Mouse (Mus musculus) midbrain, embryonic 16.5 days (tissue): ENCODE data around the gene Ccnl2. TPM values are rescaled to one million over a fixed set of nuclear protein-coding genes. Genes with fewer than 3 reads are reported as not detected.
A peak's percentile ranks its signal among the peaks of the same experiment; 100 is the strongest.

ENCODE experiments used
- ATAC-seq: fragments of 200-750 bp; cut with Nextera tagmentation; 2 replicates; pipeline ENCODE4 v1.8.0; 2017; ENCODE audit warnings: moderate TSS enrichment
- H3K27ac ChIP-seq: fragments of 300-500 bp; sonication (generic); 2 replicates; pipeline ENCODE4 v1.5.1; 2014; ENCODE audit warnings: mild to moderate bottlenecking, low read length, mixed read lengths
- H3K27me3 ChIP-seq: fragments of 300-500 bp; sonication (generic); 2 replicates; pipeline ENCODE4 v1.6.1; 2014; ENCODE audit warnings: low read depth, low read length, mixed read lengths; ENCODE audit not compliant: control insufficient read depth, insufficient read depth
- H3K36me3 ChIP-seq: fragments of 300-500 bp; sonication (generic); 2 replicates; pipeline ENCODE4 v1.6.1; 2014; ENCODE audit warnings: mild to moderate bottlenecking, low read length, moderate library complexity, mixed read lengths; ENCODE audit not compliant: control insufficient read depth, insufficient read depth
- H3K4me1 ChIP-seq: fragments of 300-500 bp; sonication (generic); 2 replicates; pipeline ENCODE4 v1.6.1; 2014; ENCODE audit warnings: mild to moderate bottlenecking, low read length, mixed read lengths; ENCODE audit not compliant: control insufficient read depth, insufficient read depth
- H3K4me2 ChIP-seq: fragments of 300-500 bp; sonication (generic); 2 replicates; pipeline ENCODE4 v1.6.1; 2014; ENCODE audit warnings: mild to moderate bottlenecking, low read length, mixed read lengths
- H3K4me3 ChIP-seq: fragments of 300-500 bp; sonication (generic); 2 replicates; pipeline ENCODE4 v1.5.1; 2014; ENCODE audit warnings: low read depth, mild to moderate bottlenecking, low read length, moderate library complexity, mixed read lengths
- H3K9ac ChIP-seq: fragments of 300-500 bp; sonication (generic); 2 replicates; pipeline ENCODE4 v1.6.1; 2014; ENCODE audit warnings: low read depth, low read length, mixed read lengths
- H3K9me3 ChIP-seq: fragments of 300-500 bp; sonication (generic); replicated peaks from 2 replicates; pipeline ENCODE4 v1.6.1; 2014; ENCODE audit warnings: mild to moderate bottlenecking, low read length, mixed read lengths; ENCODE audit not compliant: control insufficient read depth, poor library complexity, severe bottlenecking
- WGBS: fragments of 180-500 bp; shearing (Covaris S2); extraction: QIAGEN DNeasy Blood & Tissue Kit; methylation state at CpG from one replicate; pipeline ENCODE4 v1.1.7; 2014; 5-methylcytosine and 5-hydroxymethylcytosine counted together
- polyA plus RNA-seq: library from polyadenylated mRNA; unstranded; fragments of >200 nt; fragmentation: Nextera tagmentation; extraction: Ambion mirVana; gene quantifications from 2 replicates; pipeline ENCODE4 v1.2.1, GENCODE M21; 2015

Gene Ccnl2
- polyA plus RNA-seq, 1 experiment from 2014 or later, result 148 TPM

DNA sequence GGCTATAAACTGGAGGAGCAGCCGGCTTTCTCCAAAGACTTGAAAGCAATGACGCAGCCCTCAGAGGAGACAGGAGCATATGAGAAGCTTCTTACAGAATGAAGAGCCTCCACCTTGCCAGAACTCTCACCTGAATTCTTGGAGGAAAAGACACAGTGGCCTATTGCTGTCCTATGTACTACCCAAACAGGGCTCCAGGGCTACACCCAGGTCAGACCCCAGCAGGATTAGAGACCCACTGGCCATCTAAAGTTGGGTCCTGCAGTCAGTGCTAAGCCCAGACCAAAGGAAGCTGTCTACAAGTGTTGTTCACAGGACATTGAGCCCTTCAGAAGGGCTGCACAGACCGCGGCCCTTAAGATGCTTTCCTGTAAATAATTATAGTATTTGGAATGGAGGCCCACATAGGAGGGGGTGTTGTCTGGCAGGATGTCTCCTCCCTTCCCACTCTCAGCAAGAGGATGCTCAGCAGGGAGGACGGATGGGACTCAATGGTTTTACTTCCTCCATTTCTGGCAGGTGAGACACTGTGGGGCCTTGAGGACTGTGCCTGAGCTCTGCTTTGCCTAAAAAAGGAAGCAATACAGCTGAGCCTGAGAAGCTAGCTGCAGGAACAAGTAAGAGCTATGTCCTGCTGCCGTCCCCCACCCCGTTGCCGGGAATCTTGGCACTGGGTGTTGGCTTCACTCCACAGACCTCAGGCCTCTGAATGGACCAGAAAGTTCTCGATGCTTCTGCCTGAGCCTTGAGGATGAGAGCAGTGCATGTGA is 37.1 kb upstream of the Ccnl2 start:
- WGBS, result 56% methylated on average over 9 of the region's 9 CpGs
- Histone ChIP-seq H3K9ac (peak overlapping the region; percentile 66), H3K4me1 (peaks cover 15% of the 10 kb centered on the region), H3K4me3 (peak overlapping the region; percentile 46), H3K36me3 (no peaks in the 10 kb centered on the region), H3K4me2 (peak overlapping the region; percentile 80), H3K27me3 (peaks cover 4% of the 10 kb centered on the region), H3K9me3 (no peaks in the 10 kb centered on the region), H3K27ac (peak overlapping the region; percentile 77)
- ATAC-seq, result peak; percentile 6

DNA sequence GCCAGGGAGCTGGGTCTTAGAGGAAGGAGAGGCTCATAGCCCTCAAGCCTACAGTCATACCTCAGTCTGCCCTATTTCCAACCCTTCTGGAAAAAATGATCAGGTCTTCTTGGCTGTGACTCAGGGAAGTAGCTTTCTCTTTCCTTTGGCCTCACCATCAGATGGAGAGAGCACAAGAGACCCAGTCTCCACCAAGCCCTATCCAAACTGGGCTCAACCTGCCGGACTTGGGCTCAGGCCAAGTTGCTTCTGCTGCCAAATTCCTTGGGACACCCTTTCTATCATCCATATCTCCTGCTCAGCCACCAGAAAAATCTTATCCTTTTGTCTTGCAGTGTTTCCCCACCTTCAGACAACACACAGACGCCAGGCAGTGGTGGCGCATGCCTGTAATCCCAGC is 36.4 kb upstream of the Ccnl2 start:
- no peak for ATAC-seq
- Histone ChIP-seq H3K27me3 (peaks cover 4% of the 10 kb centered on the region), H3K4me3 (no peak overlapping the region), H3K4me2 (no peak overlapping the region), H3K9me3 (no peaks in the 10 kb centered on the region), H3K27ac (peak overlapping the region; percentile 23), H3K9ac (no peak overlapping the region), H3K4me1 (peaks cover 11% of the 10 kb centered on the region), H3K36me3 (no peaks in the 10 kb centered on the region)
- WGBS, result 79% methylated on average over 3 of the region's 3 CpGs

DNA sequence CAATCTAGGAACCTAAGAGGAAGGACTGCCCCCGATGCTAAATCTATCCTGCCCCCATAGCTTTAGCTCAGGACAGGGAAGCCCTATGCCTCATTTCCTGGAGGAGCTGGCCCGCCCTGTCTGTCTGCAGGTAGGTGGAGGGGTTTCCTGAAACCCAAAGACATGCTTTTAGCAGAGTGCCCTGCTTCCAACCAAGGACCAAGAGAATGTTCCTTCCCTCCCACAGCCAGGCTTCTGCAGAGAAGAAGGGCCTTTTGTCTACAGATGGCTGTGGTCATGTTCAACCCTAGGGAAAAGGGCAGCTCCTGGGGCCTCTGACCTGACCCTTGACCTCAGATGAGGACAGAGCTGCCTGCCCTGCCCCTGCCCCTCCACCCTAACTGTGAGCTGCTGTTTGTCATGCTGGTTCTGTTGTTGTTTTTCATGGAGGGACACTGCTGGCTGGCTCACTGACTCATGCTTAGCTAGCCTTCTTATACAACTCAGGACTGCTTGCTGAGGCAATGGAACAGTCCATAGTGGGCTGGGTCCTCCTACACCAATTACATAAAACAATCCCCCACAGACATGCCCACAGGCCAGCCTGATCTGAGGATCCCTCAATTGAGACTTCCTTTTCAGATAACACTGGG is 35.5 kb upstream of the Ccnl2 start:
- WGBS, result 34% methylated on average over 2 of the region's 2 CpGs
- Histone ChIP-seq H3K4me1 (peaks cover 11% of the 10 kb centered on the region), H3K27me3 (peaks cover 4% of the 10 kb centered on the region), H3K36me3 (no peaks in the 10 kb centered on the region), H3K9me3 (no peaks in the 10 kb centered on the region), H3K4me3 (no peak overlapping the region), H3K27ac (no peak overlapping the region), H3K4me2 (no peak overlapping the region), H3K9ac (no peak overlapping the region)
- ATAC-seq, result no peak

DNA sequence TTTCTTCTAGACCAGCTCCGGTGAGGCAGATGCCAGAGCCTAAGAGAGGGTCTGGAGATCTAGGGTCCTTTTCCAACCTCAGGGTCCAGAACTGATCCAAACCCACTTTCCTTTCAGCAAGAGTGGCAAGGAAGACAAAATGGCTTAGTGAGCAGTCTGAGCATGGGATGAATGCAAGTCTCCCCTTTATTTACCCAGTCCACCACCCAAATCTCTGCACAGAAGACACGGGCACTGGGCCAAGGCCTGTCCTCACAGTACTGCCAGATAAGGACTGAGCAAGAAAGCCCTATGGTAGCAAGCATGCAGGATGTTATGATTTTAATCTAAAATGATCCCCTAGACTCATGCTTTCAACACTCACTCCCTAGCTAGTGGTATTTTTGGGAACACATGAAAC is 34.5 kb upstream of the Ccnl2 start:
- H3K4me3 ChIP-seq, result no peak overlapping the region
- peaks cover 4% of the 10 kb centered on the region for H3K27me3 ChIP-seq
- ATAC-seq, result no peak
- peaks cover 12% of the 10 kb centered on the region for H3K4me1 ChIP-seq
- H3K9ac ChIP-seq, result no peak overlapping the region
- H3K36me3 ChIP-seq, result no peaks in the 10 kb centered on the region
- WGBS, result 74% methylated on average over 2 of the region's 2 CpGs
- H3K4me2 ChIP-seq, result no peak overlapping the region
- H3K27ac ChIP-seq, result no peak overlapping the region
- H3K9me3 ChIP-seq, result no peaks in the 10 kb centered on the region

DNA sequence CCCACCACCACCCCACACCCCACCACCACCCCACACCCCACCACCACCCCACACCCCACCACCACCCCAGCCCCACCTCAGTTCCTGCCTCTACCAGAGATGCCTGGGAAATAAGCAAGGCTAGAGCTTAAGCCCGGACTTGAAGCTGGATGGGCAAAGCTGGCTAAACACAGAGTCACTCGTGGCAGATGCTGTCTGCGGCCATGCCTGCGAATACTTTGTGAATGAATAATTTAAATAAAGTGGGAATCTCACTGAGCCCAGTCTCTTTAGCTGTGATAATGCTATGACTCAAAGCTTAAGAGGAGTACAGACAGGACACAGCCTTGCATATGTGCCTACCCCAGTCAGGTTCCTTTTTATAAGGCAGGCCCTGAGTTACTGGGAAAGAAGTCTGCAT is 32.8 kb upstream of the Ccnl2 start:
- Histone ChIP-seq H3K4me1 (peaks cover 16% of the 10 kb centered on the region), H3K9me3 (no peaks in the 10 kb centered on the region), H3K4me2 (no peak overlapping the region), H3K9ac (no peak overlapping the region), H3K36me3 (no peaks in the 10 kb centered on the region), H3K4me3 (no peak overlapping the region), H3K27me3 (no peaks in the 10 kb centered on the region), H3K27ac (no peak overlapping the region)
- no peak for ATAC-seq
- 80% methylated on average over 4 of the region's 4 CpGs for WGBS

DNA sequence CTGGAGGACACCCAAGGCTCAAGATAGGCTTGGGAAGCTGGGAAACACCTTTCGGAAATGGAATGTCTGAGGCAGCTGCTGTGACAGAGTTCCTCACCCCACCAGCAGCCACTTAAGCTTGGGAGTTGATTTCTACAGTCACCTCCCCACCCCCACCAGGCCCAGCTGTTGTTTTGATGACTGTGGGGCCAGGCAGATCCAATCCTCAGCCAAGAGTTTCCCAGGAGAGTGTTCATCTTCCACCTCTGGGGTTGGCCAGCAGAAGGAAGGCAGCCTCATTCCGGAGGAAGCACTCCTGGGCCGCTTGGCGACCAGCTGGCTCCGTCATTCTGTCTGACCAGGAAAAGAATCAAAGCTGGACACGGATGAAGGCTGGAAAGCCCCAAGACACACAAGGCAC is 31.4 kb upstream of the Ccnl2 start:
- H3K27ac ChIP-seq, result no peak overlapping the region
- H3K27me3 ChIP-seq, result no peaks in the 10 kb centered on the region
- 38% methylated on average over 6 of the region's 6 CpGs for WGBS
- no peak overlapping the region for H3K4me3 ChIP-seq
- H3K4me2 ChIP-seq, result no peak overlapping the region
- no peak overlapping the region for H3K9ac ChIP-seq
- peaks cover 19% of the 10 kb centered on the region for H3K4me1 ChIP-seq
- ATAC-seq, result no peak
- H3K36me3 ChIP-seq, result no peaks in the 10 kb centered on the region
- H3K9me3 ChIP-seq, result no peaks in the 10 kb centered on the region

DNA sequence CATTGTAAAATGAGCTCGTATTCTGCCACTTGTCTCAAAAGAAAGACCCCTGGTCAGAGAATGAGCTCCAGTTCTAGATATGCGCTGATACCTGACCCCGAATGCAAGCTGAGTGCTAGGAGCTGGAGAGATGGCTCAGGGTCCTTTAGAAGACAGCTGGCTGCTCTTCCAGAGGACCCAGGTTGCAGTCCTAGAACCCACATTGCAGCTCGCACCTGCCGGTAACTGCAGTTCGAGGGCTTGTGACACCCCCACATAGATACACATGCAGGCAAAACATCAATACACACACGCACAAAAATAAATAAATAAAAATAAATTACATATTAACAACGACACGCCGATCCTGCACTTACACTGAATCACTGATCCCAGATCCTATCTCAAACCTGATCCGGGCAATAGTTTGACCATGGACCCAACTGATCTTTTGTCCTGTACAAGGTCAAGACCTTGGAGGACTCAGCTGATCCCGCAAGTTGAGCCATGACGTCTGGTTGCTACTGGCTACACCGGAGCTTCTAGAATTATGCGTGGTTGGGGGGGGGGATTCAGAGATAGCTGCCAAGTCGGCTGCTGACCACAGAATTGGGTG is 28.7 kb upstream of the Ccnl2 start:
- ATAC-seq, result no peak
- peak overlapping the region; percentile 60 for H3K4me3 ChIP-seq

DNA sequence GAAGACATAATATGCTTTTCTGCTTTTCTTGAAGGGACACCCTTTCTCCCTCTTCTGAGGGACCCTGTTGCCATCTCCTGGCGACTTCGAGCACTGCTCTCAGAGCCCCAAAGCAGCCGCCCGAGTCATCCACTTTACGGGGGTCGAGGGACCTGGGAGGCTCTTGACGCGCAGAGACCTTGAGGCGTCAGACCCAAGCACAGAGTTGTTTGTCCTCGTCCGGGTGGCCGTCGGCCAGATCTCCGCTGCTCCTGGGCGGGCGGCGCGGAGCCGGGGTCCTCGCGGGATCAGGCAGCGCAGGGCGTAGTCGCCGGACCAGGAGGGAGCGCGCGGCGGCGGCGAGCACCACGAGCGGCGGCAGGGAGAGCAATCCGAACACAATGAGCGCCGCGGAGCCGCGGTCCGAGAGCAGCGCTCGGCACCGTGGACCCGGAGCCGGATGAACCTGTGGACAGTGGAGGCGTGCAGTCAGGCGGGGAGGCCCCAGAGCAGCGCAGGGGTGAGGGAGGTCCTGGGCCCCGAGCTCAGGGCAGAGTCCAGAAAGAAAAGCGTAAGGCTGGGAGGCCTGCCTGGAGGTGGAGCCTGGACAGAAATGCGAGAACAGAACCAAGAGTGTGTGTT is 28.1 kb upstream of the Ccnl2 start:
- Histone ChIP-seq H3K27ac (peak overlapping the region; percentile 89), H3K27me3 (no peaks in the 10 kb centered on the region), H3K4me2 (peak overlapping the region; percentile 75), H3K36me3 (no peaks in the 10 kb centered on the region), H3K9ac (peak overlapping the region; percentile 94), H3K4me1 (peaks cover 19% of the 10 kb centered on the region), H3K9me3 (no peaks in the 10 kb centered on the region), H3K4me3 (peak overlapping the region; percentile 60)
- ATAC-seq, result peak; percentile 92
- under 1% methylated on average over 51 of the region's 52 CpGs for WGBS

More for the DNA sequence above, 28.7 kb upstream of the Ccnl2 start:
- Histone ChIP-seq H3K4me1 (peaks cover 19% of the 10 kb centered on the region), H3K4me2 (peak overlapping the region; percentile 75), H3K27ac (peak overlapping the region; percentile 89), H3K9ac (peak overlapping the region; percentile 94), H3K36me3 (no peaks in the 10 kb centered on the region), H3K27me3 (no peaks in the 10 kb centered on the region), H3K9me3 (no peaks in the 10 kb centered on the region)
- 37% methylated on average over 16 of the region's 16 CpGs for WGBS
